Mouse (Mus musculus): ENCODE measurements around the gene Zswim3.

Gene Zswim3

GRCm38 (mm10) chr2:164804533-164805331 is at the start of gene Zswim3, which contains the start of gene Acot8:
Gene Zswim3 (plus strand): TSS chr2:164805098.
Gene Acot8 (minus strand): TSS chr2:164804882.
- peak; percentile 95 for DNase-seq (ENCODE audit: low spot score)

GRCm38 (mm10) chr2:164757841-164758240 is 47.1 kb upstream of the Zswim3 start:
- no peak for DNase-seq (ENCODE audit: low spot score)

GRCm38 (mm10) chr2:164758692-164759091 is 46.2 kb upstream of the Zswim3 start:
- DNase-seq (ENCODE audit: low spot score), result no peak

- DNase-seq (ENCODE audit: low spot score), result no peak
Observed at GRCm38 (mm10) chr2:164760059-164760833, 44.7 kb upstream of the Zswim3 start.

GRCm38 (mm10) chr2:164761502-164761901 is 43.4 kb upstream of the Zswim3 start:
- no peak for DNase-seq (ENCODE audit: low spot score)

GRCm38 (mm10) chr2:164761971-164762370 is 42.9 kb upstream of the Zswim3 start:
- DNase-seq (ENCODE audit: low spot score), result no peak

GRCm38 (mm10) chr2:164762593-164762992 is 42.3 kb upstream of the Zswim3 start:
- no peak for DNase-seq (ENCODE audit: low spot score)

- no peak for DNase-seq (ENCODE audit: low spot score)
Observed at GRCm38 (mm10) chr2:164765841-164766240, 39.1 kb upstream of the Zswim3 start.

- DNase-seq (ENCODE audit: low spot score), result no peak
Observed at GRCm38 (mm10) chr2:164767812-164768540, 36.9 kb upstream of the Zswim3 start.

GRCm38 (mm10) chr2:164769258-164770037 is 35.5 kb upstream of the Zswim3 start, which contains the start of gene Ube2c:
Gene Ube2c (plus strand): TSS chr2:164769898.
- DNase-seq (ENCODE audit: low spot score), result peak; percentile 92

- no peak for DNase-seq (ENCODE audit: low spot score)
Observed at GRCm38 (mm10) chr2:164770279-164770678, 34.6 kb upstream of the Zswim3 start.

GRCm38 (mm10) chr2:164771123-164771522 is 33.8 kb upstream of the Zswim3 start:
- DNase-seq (ENCODE audit: low spot score), result no peak

GRCm38 (mm10) chr2:164773229-164773988 is 31.5 kb upstream of the Zswim3 start:
- no peak for DNase-seq (ENCODE audit: low spot score)

GRCm38 (mm10) chr2:164773989-164774364 is 30.9 kb upstream of the Zswim3 start:
- no peak for DNase-seq (ENCODE audit: low spot score)

- no peak for DNase-seq (ENCODE audit: low spot score)
Observed at GRCm38 (mm10) chr2:164776130-164776529, 28.8 kb upstream of the Zswim3 start.

GRCm38 (mm10) chr2:164776801-164777200 is 28.1 kb upstream of the Zswim3 start:
- no peak for DNase-seq (ENCODE audit: low spot score)

- DNase-seq (ENCODE audit: low spot score), result no peak
Observed at GRCm38 (mm10) chr2:164777246-164778014, 27.5 kb upstream of the Zswim3 start.

GRCm38 (mm10) chr2:164778015-164778287 is 26.9 kb upstream of the Zswim3 start:
- no peak for DNase-seq (ENCODE audit: low spot score)

GRCm38 (mm10) chr2:164778809-164779208 is 26.1 kb upstream of the Zswim3 start:
- DNase-seq (ENCODE audit: low spot score), result no peak

GRCm38 (mm10) chr2:164779481-164780086 is 25.3 kb upstream of the Zswim3 start, which contains the start of gene Tnnc2:
Gene Tnnc2 (minus strand): TSS chr2:164779967.
- DNase-seq (ENCODE audit: low spot score), result no peak
